Mouse (Mus musculus) bone marrow macrophage, adult 2 months (primary cell): ENCODE data around the gene Aass. TPM values are rescaled to one million over a fixed set of nuclear protein-coding genes. Genes with fewer than 3 reads are reported as not detected.

Experiments
- H3K27ac ChIP-seq: 2 replicates; pipeline ENCODE4 v1.5.1; 2012; ENCODE audit warnings: low read depth, low read length; ENCODE audit not compliant: insufficient read depth
- H3K4me1 ChIP-seq: 2 replicates; pipeline ENCODE4 v1.6.1; 2012; ENCODE audit warnings: low read length; ENCODE audit not compliant: control insufficient read depth, insufficient read depth
- H3K4me3 ChIP-seq: 2 replicates; pipeline ENCODE4 v1.5.1; 2012; ENCODE audit warnings: mild to moderate bottlenecking, low read length, moderate library complexity; ENCODE audit not compliant: insufficient read depth
- CTCF ChIP-seq: IDR thresholded peaks from 2 replicates; pipeline ENCODE4 v1.5.1; 2012; ENCODE audit warnings: low read depth, mild to moderate bottlenecking, low read length, moderate library complexity
- POLR2A ChIP-seq: IDR thresholded peaks from 2 replicates; pipeline ENCODE4 v1.6.1; 2012; ENCODE audit warnings: mild to moderate bottlenecking, low read depth, low read length, borderline replicate concordance
- polyA plus RNA-seq: library from polyadenylated mRNA; stranded (reverse); fragments of >200 nt; gene quantifications from 2 replicates; pipeline ENCODE4 v1.2.4, GENCODE M21; 2012; ENCODE audit not compliant: missing spikeins, insufficient read depth, insufficient read length

The Aass gene
- polyA plus RNA-seq, 1 experiment = not detected

- H3K4me3 ChIP-seq = no peak overlapping the region
- TF ChIP-seq CTCF (no peak), POLR2A (no peak)
- no peaks in the 10 kb centered on the region for H3K4me1 ChIP-seq
- H3K27ac ChIP-seq = no peak overlapping the region
Measured at GRCm38 (mm10) chr6:23076060-23076459, 56.7 kb downstream of the Aass start.

GRCm38 (mm10) chr6:23055734-23056133, 77.1 kb downstream of the Aass start:
- TF ChIP-seq POLR2A (no peak), CTCF (no peak)
- Histone ChIP-seq H3K4me3 (no peak overlapping the region), H3K4me1 (no peaks in the 10 kb centered on the region), H3K27ac (no peak overlapping the region)

DNA sequence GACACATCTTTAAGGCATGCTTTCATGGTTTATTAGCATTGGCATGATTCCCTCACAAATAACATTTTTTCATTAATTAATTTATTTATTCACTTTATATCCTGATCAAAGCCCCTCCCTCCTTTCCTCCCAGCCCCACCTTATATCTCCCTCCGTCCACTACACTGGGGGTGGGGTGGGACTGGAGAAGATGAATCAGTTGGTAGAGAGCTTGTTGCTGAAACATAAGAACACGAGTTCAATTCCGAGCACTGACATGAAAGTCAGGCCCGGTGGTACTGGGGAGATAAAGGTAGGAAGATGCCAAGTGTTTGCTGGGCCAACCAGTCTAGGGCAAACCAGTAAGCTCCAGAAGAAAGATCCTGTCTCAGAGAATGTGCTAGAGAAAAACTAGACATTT, 84.0 kb downstream of the Aass start:
- H3K4me3 ChIP-seq = no peak overlapping the region
- no peak overlapping the region for H3K27ac ChIP-seq
- H3K4me1 ChIP-seq = no peaks in the 10 kb centered on the region
- no peak for TF ChIP-seq POLR2A
- no peak for TF ChIP-seq CTCF

DNA sequence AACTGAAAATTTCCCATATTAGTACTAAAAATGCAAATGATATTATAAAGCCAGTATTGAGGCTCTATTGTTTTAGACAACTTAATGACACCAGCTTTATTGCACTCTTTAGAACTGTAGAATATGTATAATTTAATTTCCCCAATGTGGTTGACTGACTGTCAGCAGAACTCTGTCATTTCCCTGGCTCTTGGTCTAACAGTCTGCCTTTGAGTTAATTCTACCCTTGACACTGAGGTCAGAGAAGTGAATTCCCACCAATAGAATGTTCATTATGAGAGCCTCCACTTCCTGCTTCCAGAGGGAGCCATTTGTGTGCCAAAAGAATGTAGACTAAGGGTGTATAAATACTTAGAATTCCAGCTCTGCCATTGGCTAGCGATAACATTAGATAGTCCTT, 104.5 kb downstream of the Aass start:
- no peaks in the 10 kb centered on the region for H3K4me1 ChIP-seq
- H3K4me3 ChIP-seq = no peak overlapping the region
- H3K27ac ChIP-seq = no peak overlapping the region
- no peak for TF ChIP-seq CTCF
- no peak for TF ChIP-seq POLR2A

Other genes starting within 250 kb of the Aass start
- 0.33 TPM in 1 of 2 replicates, not detected in the other for gene Fezf1, start 115.4 kb upstream of the Aass start, polyA plus RNA-seq